Mouse (Mus musculus) embryonic fibroblast, embryonic 13.5 days (primary cell): ENCODE measurements around the gene Tmem156.

Experiments used
- CTCF ChIP-seq: IDR thresholded peaks from 2 replicates; pipeline ENCODE4 v1.5.1; 2011; ENCODE audit warnings: mild to moderate bottlenecking, control low read depth, low read length, moderate library complexity, borderline replicate concordance; ENCODE audit not compliant: insufficient read depth
- POLR2A ChIP-seq: IDR thresholded peaks from 2 replicates; pipeline ENCODE4 v1.6.1; 2011; ENCODE audit warnings: low read depth, mild to moderate bottlenecking, control low read depth, low read length, moderate library complexity

DNA sequence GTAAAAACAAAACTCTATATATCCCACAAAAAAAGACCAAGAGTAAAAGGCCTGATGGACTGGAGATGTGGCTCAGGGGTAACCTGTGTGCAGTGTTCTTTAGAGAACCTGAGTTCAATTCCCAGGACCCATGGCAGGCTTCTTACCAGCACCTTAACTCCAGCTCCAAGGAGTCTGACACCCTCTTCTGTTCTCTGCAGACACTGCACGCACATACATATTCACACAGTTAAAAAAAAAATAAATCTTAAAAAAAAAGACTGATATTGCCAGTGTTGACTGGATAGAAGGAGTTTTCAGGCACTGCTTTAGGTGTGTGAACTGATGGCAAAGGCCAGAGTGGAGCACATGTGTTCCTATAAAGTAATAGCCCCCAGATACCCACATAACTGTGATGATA, 34.2 kb upstream of the Tmem156 start:
- TF ChIP-seq CTCF (no peak), POLR2A (no peak)
